Mouse (Mus musculus) hindbrain, postnatal 0 days (tissue): ENCODE results near the gene Lrtm2. TPM values are rescaled to one million over a fixed set of nuclear protein-coding genes. Genes with fewer than 3 reads are reported as not detected.
"Not testable (repeated sequence)": the region's sequence is repeated elsewhere in the genome, so short reads cannot be mapped to it uniquely, and the experiment has no call there.

Experiments used
- ATAC-seq: fragments of 200-750 bp; cut with Nextera tagmentation; 2 replicates; pipeline ENCODE4 v1.8.0; 2017; ENCODE audit warnings: mild to moderate bottlenecking, moderate TSS enrichment, moderate library complexity
- DNase-seq: peaks from one replicate; pipeline ENCODE4 v3.0.0-alpha.2; 2015; ENCODE audit warnings: low spot score
- H3K27ac ChIP-seq: fragments of 300-500 bp; sonication (generic); 2 replicates; pipeline ENCODE4 v1.5.1; 2014; ENCODE audit warnings: mild to moderate bottlenecking
- H3K27me3 ChIP-seq: fragments of 300-500 bp; sonication (generic); 2 replicates; pipeline ENCODE4 v1.6.1; 2014; ENCODE audit warnings: low read length, mixed read lengths; ENCODE audit not compliant: insufficient read depth
- H3K36me3 ChIP-seq: fragments of 300-500 bp; sonication (generic); 2 replicates; pipeline ENCODE4 v1.6.1; 2014; ENCODE audit warnings: low read length, mixed read lengths; ENCODE audit not compliant: insufficient read depth
- H3K4me1 ChIP-seq: fragments of 300-500 bp; sonication (generic); 2 replicates; pipeline ENCODE4 v1.6.1; 2014; ENCODE audit warnings: antibody characterized with exemption, low read length, mixed read lengths; ENCODE audit not compliant: insufficient read depth
- H3K4me2 ChIP-seq: fragments of 300-500 bp; sonication (generic); 2 replicates; pipeline ENCODE4 v1.6.1; 2014; ENCODE audit warnings: low read depth, mild to moderate bottlenecking, low read length, moderate library complexity, mixed read lengths
- H3K4me3 ChIP-seq: fragments of 300-500 bp; sonication (generic); 2 replicates; pipeline ENCODE4 v1.5.1; 2014; ENCODE audit warnings: low read length
- H3K9ac ChIP-seq: fragments of 300-500 bp; sonication (generic); replicated peaks from 2 replicates; pipeline ENCODE4 v1.6.1; 2014; ENCODE audit warnings: mild to moderate bottlenecking, low read length, moderate library complexity, mixed read lengths
- H3K9me3 ChIP-seq: fragments of 300-500 bp; sonication (generic); 2 replicates; pipeline ENCODE4 v1.6.1; 2016; ENCODE audit warnings: low read length, mixed read lengths
- CTCF ChIP-seq: IDR thresholded peaks from 2 replicates; pipeline ENCODE4 v1.5.1; 2016; ENCODE audit warnings: antibody characterized with exemption, control low read depth, low read depth
- WGBS: fragments of 180-500 bp; shearing (Covaris S2); extraction: QIAGEN DNeasy Blood & Tissue Kit; methylation state at CpG from one replicate; pipeline ENCODE4 v1.1.7; 2014; 5-methylcytosine and 5-hydroxymethylcytosine counted together
- polyA plus RNA-seq: library from polyadenylated mRNA; unstranded; fragments of >200 nt; fragmentation: Nextera tagmentation; extraction: Ambion mirVana; gene quantifications from 2 replicates; pipeline ENCODE4 v1.2.1, GENCODE M21; 2015
- total RNA-seq: library from RNA; depleted of rRNA; stranded (reverse); fragments of >200 nt; gene quantifications from 2 replicates; pipeline ENCODE4 v1.2.3, GENCODE M21; 2014

The Lrtm2 gene
- total and polyA plus RNA-seq, 2 experiments from 2014 or later: 16.3 to 44.4 TPM

- Histone ChIP-seq H3K4me1 (no peaks in the 10 kb centered on the region), H3K27me3 (no peaks in the 10 kb centered on the region), H3K36me3 (peaks cover 17% of the 10 kb centered on the region; the same call in 1 of the 2 replicates), H3K9me3 (no peaks in the 10 kb centered on the region), H3K27ac (no peak overlapping the region), H3K4me3 (no peak overlapping the region), H3K4me2 (no peak overlapping the region), H3K9ac (no peak overlapping the region)
- ATAC-seq (no peak), DNase-seq (no peak)
- 78% methylated on average over 2 of the region's 2 CpGs for WGBS
- TF ChIP-seq CTCF: no peak
These were observed 36.8 kb upstream of the Lrtm2 start for GRCm38 (mm10) chr6:119367382-119367781.

- ATAC-seq, H3K9me3 ChIP-seq, H3K27me3 ChIP-seq, H3K9ac ChIP-seq, H3K4me1 ChIP-seq, H3K27ac ChIP-seq, H3K4me3 ChIP-seq, DNase-seq, H3K4me2 ChIP-seq: not testable (repeated sequence)
- WGBS: 79% methylated on average over 2 of the region's 4 CpGs
- H3K36me3 ChIP-seq: peaks cover 17% of the 10 kb centered on the region; the same call in 1 of the 2 replicates
These were observed 36.2 kb upstream of the Lrtm2 start for GRCm38 (mm10) chr6:119366800-119367199.

- 92% methylated on average over 5 of the region's 5 CpGs for WGBS
These were observed 33.0 kb upstream of the Lrtm2 start for GRCm38 (mm10) chr6:119363593-119363992.

GRCm38 (mm10) chr6:119360925-119361702, 30.5 kb upstream of the Lrtm2 start:
- 91% methylated on average over 3 of the region's 3 CpGs for WGBS
- TF ChIP-seq CTCF: no peak
- no peaks in the 10 kb centered on the region for H3K9me3 ChIP-seq
- peaks cover 31% of the 10 kb centered on the region; the same call in 1 of the 2 replicates for H3K36me3 ChIP-seq
- no peak overlapping the region for H3K4me2 ChIP-seq
- DNase-seq: no peak
- ATAC-seq: no peak
- H3K4me3 ChIP-seq: no peak overlapping the region
- H3K4me1 ChIP-seq: no peaks in the 10 kb centered on the region
- H3K27ac ChIP-seq: no peak overlapping the region
- no peaks in the 10 kb centered on the region for H3K27me3 ChIP-seq
- H3K9ac ChIP-seq: no peak overlapping the region

More at GRCm38 (mm10) chr6:119363593-119363992, 33.0 kb upstream of the Lrtm2 start:
- Histone ChIP-seq H3K4me1 (no peaks in the 10 kb centered on the region), H3K4me2 (no peak overlapping the region), H3K9me3 (no peaks in the 10 kb centered on the region), H3K36me3 (peaks cover 26% of the 10 kb centered on the region; the same call in 1 of the 2 replicates), H3K4me3 (no peak overlapping the region), H3K27me3 (no peaks in the 10 kb centered on the region), H3K9ac (no peak overlapping the region), H3K27ac (no peak overlapping the region)
- TF ChIP-seq CTCF: no peak
- ATAC-seq (no peak), DNase-seq (no peak)

DNA sequence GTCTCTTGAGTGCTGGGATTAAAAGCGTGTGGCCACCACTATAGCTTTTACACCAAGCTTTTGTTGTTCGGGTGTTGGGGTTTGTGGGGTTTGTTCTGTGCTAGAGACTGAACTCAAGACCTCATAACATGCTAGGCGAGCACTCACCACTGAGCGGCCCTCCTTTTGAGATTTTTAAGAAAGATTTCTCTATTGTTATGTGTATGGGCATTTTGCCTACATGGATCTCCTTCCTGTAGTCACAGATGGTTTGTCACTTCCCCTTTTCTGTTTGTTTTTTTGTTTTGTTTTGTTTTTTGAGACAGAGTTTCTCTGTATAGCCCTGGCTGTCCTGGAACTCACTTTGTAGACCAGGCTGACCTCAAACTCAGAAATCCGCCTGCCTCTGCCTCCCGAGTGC, 29.7 kb upstream of the Lrtm2 start:
- not testable (repeated sequence) for H3K4me3 ChIP-seq, ATAC-seq, H3K27ac ChIP-seq, H3K4me1 ChIP-seq, H3K9me3 ChIP-seq, H3K9ac ChIP-seq, DNase-seq, H3K4me2 ChIP-seq, H3K27me3 ChIP-seq
- WGBS: 91% methylated on average over 6 of the region's 6 CpGs
- peaks cover 31% of the 10 kb centered on the region; the same call in 1 of the 2 replicates for H3K36me3 ChIP-seq

DNA sequence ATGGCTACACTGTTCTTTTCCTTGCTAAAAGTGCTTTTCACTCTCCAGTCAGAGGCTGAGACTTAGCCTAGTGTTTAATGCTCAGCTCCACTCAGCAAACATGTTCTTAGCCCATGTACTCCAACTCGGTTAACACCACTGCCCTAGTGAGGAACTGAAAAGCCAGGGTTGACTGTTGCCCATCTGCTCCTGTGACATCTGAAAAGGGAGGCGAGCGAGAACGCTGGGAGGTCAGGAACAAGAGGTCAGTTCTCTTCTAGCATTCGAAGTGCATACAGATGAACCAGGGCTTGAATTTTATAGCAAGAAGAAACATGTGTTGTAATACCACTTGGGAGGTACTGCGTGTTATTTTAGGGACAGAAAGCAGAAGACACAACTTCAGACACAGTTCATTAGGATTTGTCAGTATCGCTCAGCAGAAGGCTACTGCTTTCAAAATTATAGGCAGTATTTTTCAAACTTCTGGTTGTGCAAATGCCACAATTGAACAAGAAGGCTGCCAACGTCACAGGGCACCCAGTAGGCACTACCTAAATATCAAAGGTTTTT, 27.5 kb upstream of the Lrtm2 start:
- H3K4me2 ChIP-seq: no peak overlapping the region
- H3K4me1 ChIP-seq: no peaks in the 10 kb centered on the region
- no peak for ATAC-seq
- H3K27ac ChIP-seq: no peak overlapping the region
- no peaks in the 10 kb centered on the region for H3K9me3 ChIP-seq
- H3K36me3 ChIP-seq: peaks cover 40% of the 10 kb centered on the region; the same call in 1 of the 2 replicates
- no peak for DNase-seq
- no peak overlapping the region for H3K9ac ChIP-seq
- WGBS: 80% methylated on average over 8 of the region's 8 CpGs
- no peaks in the 10 kb centered on the region for H3K27me3 ChIP-seq
- no peak overlapping the region for H3K4me3 ChIP-seq
- TF ChIP-seq CTCF: no peak

GRCm38 (mm10) chr6:119352501-119352900, 21.9 kb upstream of the Lrtm2 start:
- 87% methylated on average over 6 of the region's 6 CpGs for WGBS
- no peak for DNase-seq
- H3K9me3 ChIP-seq: no peaks in the 10 kb centered on the region

More at GRCm38 (mm10) chr6:119352501-119352900, 21.9 kb upstream of the Lrtm2 start:
- H3K4me3 ChIP-seq: no peak overlapping the region
- H3K9ac ChIP-seq: no peak overlapping the region
- peaks cover 25% of the 10 kb centered on the region; the same call in 1 of the 2 replicates for H3K36me3 ChIP-seq
- no peak overlapping the region for H3K4me2 ChIP-seq
- H3K27ac ChIP-seq: no peak overlapping the region
- H3K4me1 ChIP-seq: no peaks in the 10 kb centered on the region
- H3K27me3 ChIP-seq: no peaks in the 10 kb centered on the region
- no peak for ATAC-seq
- no peak for TF ChIP-seq CTCF
